Mouse (Mus musculus): Measurements from ENCODE around the gene AW011738. TPM values are rescaled to one million over a fixed set of nuclear protein-coding genes. Genes with fewer than 3 reads are reported as not detected.

Gene AW011738
- total RNA-seq, 4 experiments from 2014 or later: 10.1 to 14.4 (median 12.2) TPM

- DNase-seq (ENCODE audit: low spot score): peak; percentile 86
Observed at GRCm38 (mm10) chr4:156197829-156198205, 5.3 kb upstream of the AW011738 start.

DNA sequence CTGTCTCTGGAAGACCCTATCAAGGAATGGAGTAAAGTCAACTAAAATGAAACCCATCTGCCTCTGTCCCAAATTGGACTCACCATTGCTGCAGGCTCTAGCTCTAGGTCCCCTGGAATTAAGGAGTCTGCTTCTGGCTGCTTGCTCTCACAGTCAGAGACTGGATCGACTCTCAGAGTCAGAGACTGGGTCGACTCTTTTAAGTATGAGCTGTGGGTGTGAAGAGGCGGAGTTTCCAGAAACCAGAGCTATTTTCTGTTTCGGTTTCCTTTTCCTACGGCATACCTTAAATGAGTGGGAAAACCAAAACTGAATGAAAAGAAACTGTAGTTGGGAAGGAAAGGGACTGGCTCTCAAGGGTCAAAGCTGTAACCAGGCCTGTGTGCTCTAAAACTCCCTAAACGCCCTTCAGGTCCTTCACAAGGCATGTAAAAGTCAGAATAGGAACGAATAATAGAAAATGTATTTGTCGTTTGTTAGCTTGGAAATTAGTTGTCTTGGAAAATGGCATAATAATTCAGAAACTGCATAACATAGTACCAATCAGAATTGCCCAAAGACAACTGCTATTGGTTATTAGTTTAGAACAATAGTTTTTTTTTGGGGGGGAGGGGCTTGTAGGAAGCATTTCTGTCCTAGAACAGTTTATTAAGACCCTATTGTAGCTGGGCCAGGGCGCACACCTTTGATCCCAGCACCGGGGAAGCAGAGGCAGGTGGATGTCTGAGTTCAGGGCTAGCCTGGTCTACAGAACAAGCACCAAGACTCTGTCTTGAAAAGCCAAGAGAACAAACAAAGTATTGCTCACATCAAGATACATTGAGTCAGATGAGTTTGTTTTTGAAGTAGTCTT lies 2.3 kb upstream of the AW011738 start, which contains the start of gene Isg15:
Gene Isg15, minus strand, starts transcription at position 196 of the 853 bp plus-strand sequence.
- peak; percentile 58 for DNase-seq (ENCODE audit: low spot score)

GRCm38 (mm10) chr4:156202462-156202893 lies 626 bp upstream of the AW011738 start:
- DNase-seq (ENCODE audit: low spot score): no peak

GRCm38 (mm10) chr4:156203413-156204131 lies 468 bp downstream of the AW011738 start:
- DNase-seq (ENCODE audit: low spot score): no peak

- DNase-seq (ENCODE audit: low spot score): no peak
Observed at GRCm38 (mm10) chr4:156208872-156209271, 5.8 kb downstream of the AW011738 start.

GRCm38 (mm10) chr4:156209963-156210635 lies 7.0 kb downstream of the AW011738 start:
- no peak for DNase-seq (ENCODE audit: low spot score)

GRCm38 (mm10) chr4:156213134-156213533 lies 10.0 kb downstream of the AW011738 start:
- DNase-seq (ENCODE audit: low spot score): no peak

DNA sequence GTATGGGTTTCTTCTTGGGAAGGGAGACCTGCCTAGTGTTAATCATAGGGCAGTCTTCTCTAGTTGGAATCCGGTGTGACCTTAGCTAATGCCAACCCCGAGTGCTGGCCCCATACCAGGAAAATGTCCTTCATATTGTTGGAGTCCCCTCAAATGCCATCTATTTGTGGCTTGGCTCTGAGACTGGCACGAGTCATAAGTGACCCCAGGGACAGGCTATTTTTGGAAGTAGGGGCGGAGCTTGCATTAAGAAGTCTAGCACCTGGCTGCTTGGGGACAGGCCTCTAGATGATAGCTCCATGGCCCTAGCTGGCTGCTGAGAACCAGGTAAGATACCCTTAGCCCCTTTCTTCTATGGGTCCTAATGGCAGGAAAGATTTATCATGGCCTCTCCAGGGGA lies 12.5 kb downstream of the AW011738 start, which contains the start of gene Perm1:
Gene Perm1, plus strand, starts transcription at position 220 of the 400 bp plus-strand sequence.
- DNase-seq (ENCODE audit: low spot score): peak; percentile 80

GRCm38 (mm10) chr4:156216196-156216595 lies 13.1 kb downstream of the AW011738 start:
- no peak for DNase-seq (ENCODE audit: low spot score)

DNA sequence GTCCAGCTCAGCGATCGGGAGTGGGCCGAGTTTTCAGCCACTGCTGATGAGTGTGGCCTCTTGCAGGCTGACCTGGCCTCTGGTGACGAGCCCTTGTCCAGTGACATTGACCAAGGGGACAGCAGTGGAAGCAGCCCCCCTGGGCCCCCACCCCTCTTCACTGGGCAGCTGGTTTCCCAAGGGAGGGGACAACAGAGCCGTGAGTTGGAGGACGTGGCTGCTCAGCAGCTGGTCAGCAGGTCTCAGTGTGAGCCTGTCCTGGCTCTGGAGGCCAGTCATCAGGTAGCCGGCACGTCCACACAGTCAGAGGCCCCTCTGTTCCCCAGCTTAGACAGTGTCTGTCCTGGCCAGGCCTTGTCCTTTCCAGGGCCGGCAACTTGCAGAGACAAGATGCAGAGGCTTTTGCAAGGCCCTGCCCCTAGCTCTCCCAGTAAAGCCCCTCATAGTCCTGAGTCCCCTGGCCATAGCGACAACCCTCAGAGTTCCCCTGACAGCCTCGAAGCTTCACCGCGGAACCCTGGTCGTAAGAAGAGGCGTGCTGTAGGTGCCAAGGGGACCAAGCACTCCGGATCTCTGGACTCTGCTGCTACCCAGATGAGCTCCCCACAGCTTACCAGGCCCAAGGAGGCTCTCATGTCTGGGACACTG lies 14.0 kb downstream of the AW011738 start:
- no peak for DNase-seq (ENCODE audit: low spot score)

- DNase-seq (ENCODE audit: low spot score): no peak
Observed at GRCm38 (mm10) chr4:156217838-156218237, 14.7 kb downstream of the AW011738 start.

- no peak for DNase-seq (ENCODE audit: low spot score)
Observed at GRCm38 (mm10) chr4:156219936-156220335, 16.8 kb downstream of the AW011738 start.

- no peak for DNase-seq (ENCODE audit: low spot score)
Observed at GRCm38 (mm10) chr4:156224276-156224675, 21.2 kb downstream of the AW011738 start.

DNA sequence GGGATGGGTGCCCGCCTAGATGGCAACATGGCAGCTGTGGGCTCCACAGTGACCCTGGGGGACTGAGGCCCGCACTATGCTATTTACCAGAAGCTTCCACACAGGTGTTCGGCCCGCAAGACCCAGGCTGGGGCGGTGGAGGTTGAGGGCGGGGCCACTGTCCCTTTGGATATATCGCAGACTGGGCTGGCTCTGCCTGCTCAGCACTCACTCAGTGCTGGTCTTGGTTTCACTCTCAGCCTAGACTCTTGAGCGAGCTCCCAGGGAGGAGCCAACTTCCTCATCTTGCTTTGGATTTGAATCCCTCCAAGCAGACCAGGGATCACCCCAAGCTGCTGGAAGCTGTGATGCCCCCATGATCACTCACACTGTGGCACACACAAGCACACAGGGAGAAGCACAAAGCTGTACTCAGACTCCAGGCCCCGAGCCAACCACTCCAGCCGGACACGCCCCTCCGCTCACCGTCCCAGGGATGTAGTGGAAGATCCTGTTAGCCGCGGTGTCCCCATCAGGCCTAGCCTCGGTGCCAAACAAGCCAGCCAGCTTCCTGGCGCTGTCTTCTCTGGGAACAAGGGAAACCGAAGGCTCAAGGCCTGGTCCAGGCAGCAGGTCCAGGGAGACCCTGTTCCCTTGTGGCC lies 24.8 kb downstream of the AW011738 start:
- DNase-seq (ENCODE audit: low spot score): no peak

GRCm38 (mm10) chr4:156228393-156229024 lies 25.4 kb downstream of the AW011738 start:
- no peak for DNase-seq (ENCODE audit: low spot score)

GRCm38 (mm10) chr4:156234021-156234501 lies 31.0 kb downstream of the AW011738 start:
- DNase-seq (ENCODE audit: low spot score): no peak

DNA sequence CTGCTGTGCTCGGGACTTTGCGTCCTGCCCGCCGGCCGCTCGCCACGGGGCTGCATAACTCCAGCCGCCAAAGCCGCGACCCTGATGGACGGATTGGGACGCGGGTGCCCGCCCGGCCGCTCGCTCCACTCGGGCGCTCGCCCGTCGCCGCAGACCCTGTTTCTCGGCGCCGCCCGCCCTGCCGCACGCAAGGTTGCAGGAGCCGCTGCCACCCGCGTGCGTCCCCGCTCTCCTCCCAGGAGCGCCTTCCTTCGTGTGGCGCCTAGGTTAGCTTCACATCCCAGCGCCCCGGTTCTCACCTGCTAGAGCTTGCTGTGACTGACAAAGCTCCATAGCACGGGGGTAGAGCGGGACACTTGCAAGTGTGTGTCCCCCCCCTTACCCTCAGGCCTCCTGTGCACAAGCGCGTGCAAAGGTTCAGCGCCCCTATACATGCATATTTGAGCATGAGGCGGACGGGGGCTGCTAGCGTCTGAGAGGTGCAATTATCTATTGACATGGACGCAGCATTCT lies 31.7 kb downstream of the AW011738 start, which contains the start of gene Plekhn1:
Gene Plekhn1, minus strand, starts transcription at position 157 of the 513 bp plus-strand sequence.
- DNase-seq (ENCODE audit: low spot score): peak; percentile 65

- no peak for DNase-seq (ENCODE audit: low spot score)
Observed at GRCm38 (mm10) chr4:156235360-156235770, 32.3 kb downstream of the AW011738 start.

GRCm38 (mm10) chr4:156235808-156236533 lies 32.9 kb downstream of the AW011738 start, which contains the start of gene Noc2l:
TSS of gene Noc2l (plus strand) at chr4:156236010.
- peak; percentile 86 for DNase-seq (ENCODE audit: low spot score)

Measured in heart, adult 8-10 months (tissue).